Mouse (Mus musculus) intestine, embryonic 16.5 days (tissue): Measurements from ENCODE around the gene Zfp541. TPM values are rescaled to one million over a fixed set of nuclear protein-coding genes. Genes with fewer than 3 reads are reported as not detected.
A peak's percentile ranks its signal among the peaks of the same experiment; 100 is the strongest.

Experiments
- ATAC-seq: fragments of 200-750 bp; cut with Nextera tagmentation; 2 replicates; pipeline ENCODE4 v1.8.0; 2017; ENCODE audit warnings: moderate TSS enrichment, moderate library complexity
- H3K27ac ChIP-seq: fragments of 300-500 bp; sonication (generic); 2 replicates; pipeline ENCODE4 v1.5.1; 2014; ENCODE audit warnings: mild to moderate bottlenecking, low read length
- H3K27me3 ChIP-seq: fragments of 300-500 bp; sonication (generic); replicated peaks from 2 replicates; pipeline ENCODE4 v1.6.1; 2014; ENCODE audit warnings: low read length, control low read depth, mixed read lengths; ENCODE audit not compliant: control insufficient read depth, insufficient read depth
- H3K36me3 ChIP-seq: fragments of 300-500 bp; sonication (generic); 2 replicates; pipeline ENCODE4 v1.6.1; 2014; ENCODE audit warnings: low read length, control low read depth; ENCODE audit not compliant: control insufficient read depth, insufficient read depth
- H3K4me1 ChIP-seq: fragments of 300-500 bp; sonication (generic); 2 replicates; pipeline ENCODE4 v1.6.1; 2014; ENCODE audit warnings: low read length, control low read depth, mixed read lengths; ENCODE audit not compliant: control insufficient read depth, insufficient read depth
- H3K4me2 ChIP-seq: fragments of 300-500 bp; sonication (generic); 2 replicates; pipeline ENCODE4 v1.6.1; 2014; ENCODE audit warnings: low read depth, low read length, control low read depth
- H3K4me3 ChIP-seq: fragments of 300-500 bp; sonication (generic); 2 replicates; pipeline ENCODE4 v1.5.1; 2014; ENCODE audit warnings: mild to moderate bottlenecking, low read length
- H3K9ac ChIP-seq: fragments of 300-500 bp; sonication (generic); 2 replicates; pipeline ENCODE4 v1.6.1; 2014; ENCODE audit warnings: low read depth, low read length
- H3K9me3 ChIP-seq: fragments of 300-500 bp; sonication (generic); 2 replicates; pipeline ENCODE4 v1.6.1; 2016; ENCODE audit warnings: low read length, control low read depth; ENCODE audit not compliant: control insufficient read depth
- WGBS: fragments of 180-500 bp; shearing (Covaris S2); extraction: QIAGEN DNeasy Blood & Tissue Kit; methylation state at CpG from one replicate; pipeline ENCODE4 v1.1.7; 2014; 5-methylcytosine and 5-hydroxymethylcytosine counted together
- polyA plus RNA-seq: library from polyadenylated mRNA; unstranded; fragments of >200 nt; fragmentation: Nextera tagmentation; extraction: Ambion mirVana; gene quantifications from 2 replicates; pipeline ENCODE4 v1.2.1, GENCODE M21; 2015

The Zfp541 gene
- 0.07 and 0.21 TPM in 2 replicates for polyA plus RNA-seq

GRCm38 (mm10) chr7:16061219-16062098 lies at the start of gene Zfp541:
TSS of gene Zfp541 (plus strand) at chr7:16061814.
- Histone ChIP-seq H3K27me3 (peaks cover 10% of the 10 kb centered on the region), H3K9me3 (peaks cover 10% of the 10 kb centered on the region), H3K4me3 (peak within 1 kb of the TSS; percentile 20; the same call in 1 of the 2 replicates), H3K4me2 (peak within 1 kb of the TSS; percentile 14; the same call in 1 of the 2 replicates), H3K4me1 (no peaks in the 10 kb centered on the region), H3K36me3 (no peaks in the 10 kb centered on the region), H3K27ac (no peak within 1 kb of the TSS), H3K9ac (no peak within 1 kb of the TSS)
- ATAC-seq, result no peak
- 47% methylated on average over 68 of the region's 80 CpGs for WGBS

- no peak overlapping the region for H3K4me2 ChIP-seq
- no peak overlapping the region for H3K9ac ChIP-seq
- no peak overlapping the region for H3K27ac ChIP-seq
- H3K9me3 ChIP-seq, result no peaks in the 10 kb centered on the region
- H3K36me3 ChIP-seq, result no peaks in the 10 kb centered on the region
- no peak overlapping the region for H3K4me3 ChIP-seq
- WGBS, result 76% methylated on average over 11 of the region's 11 CpGs
- no peak for ATAC-seq
- no peaks in the 10 kb centered on the region for H3K27me3 ChIP-seq
- H3K4me1 ChIP-seq, result peaks cover 5% of the 10 kb centered on the region; the same call in 1 of the 2 replicates
Measured at GRCm38 (mm10) chr7:16012576-16013263, 48.9 kb upstream of the Zfp541 start.

- no peak overlapping the region for H3K4me3 ChIP-seq
- H3K9me3 ChIP-seq, result no peaks in the 10 kb centered on the region
- H3K4me1 ChIP-seq, result peaks cover 10% of the 10 kb centered on the region
- no peak for ATAC-seq
- H3K27ac ChIP-seq, result no peak overlapping the region
- no peak overlapping the region for H3K9ac ChIP-seq
- H3K27me3 ChIP-seq, result no peaks in the 10 kb centered on the region
- WGBS, result 81% methylated on average over 5 of the region's 5 CpGs
- no peaks in the 10 kb centered on the region for H3K36me3 ChIP-seq
- no peak overlapping the region for H3K4me2 ChIP-seq
Measured at GRCm38 (mm10) chr7:16013722-16014275, 47.8 kb upstream of the Zfp541 start.

GRCm38 (mm10) chr7:16014521-16015175 lies 47.0 kb upstream of the Zfp541 start:
- no peak overlapping the region for H3K4me3 ChIP-seq
- peaks cover 15% of the 10 kb centered on the region for H3K4me1 ChIP-seq
- H3K27ac ChIP-seq, result no peak overlapping the region
- no peaks in the 10 kb centered on the region for H3K27me3 ChIP-seq
- H3K36me3 ChIP-seq, result no peaks in the 10 kb centered on the region
- H3K9me3 ChIP-seq, result no peaks in the 10 kb centered on the region
- H3K9ac ChIP-seq, result no peak overlapping the region
- no peak overlapping the region for H3K4me2 ChIP-seq
- WGBS, result 87% methylated on average over 8 of the region's 8 CpGs
- ATAC-seq, result no peak

GRCm38 (mm10) chr7:16015384-16015783 lies 46.2 kb upstream of the Zfp541 start:
- Histone ChIP-seq H3K27ac (no peak overlapping the region), H3K4me3 (no peak overlapping the region), H3K9me3 (no peaks in the 10 kb centered on the region), H3K36me3 (no peaks in the 10 kb centered on the region), H3K27me3 (no peaks in the 10 kb centered on the region), H3K9ac (no peak overlapping the region), H3K4me1 (peaks cover 19% of the 10 kb centered on the region), H3K4me2 (no peak overlapping the region)
- WGBS, result 80% methylated on average over 5 of the region's 5 CpGs
- ATAC-seq, result no peak

DNA sequence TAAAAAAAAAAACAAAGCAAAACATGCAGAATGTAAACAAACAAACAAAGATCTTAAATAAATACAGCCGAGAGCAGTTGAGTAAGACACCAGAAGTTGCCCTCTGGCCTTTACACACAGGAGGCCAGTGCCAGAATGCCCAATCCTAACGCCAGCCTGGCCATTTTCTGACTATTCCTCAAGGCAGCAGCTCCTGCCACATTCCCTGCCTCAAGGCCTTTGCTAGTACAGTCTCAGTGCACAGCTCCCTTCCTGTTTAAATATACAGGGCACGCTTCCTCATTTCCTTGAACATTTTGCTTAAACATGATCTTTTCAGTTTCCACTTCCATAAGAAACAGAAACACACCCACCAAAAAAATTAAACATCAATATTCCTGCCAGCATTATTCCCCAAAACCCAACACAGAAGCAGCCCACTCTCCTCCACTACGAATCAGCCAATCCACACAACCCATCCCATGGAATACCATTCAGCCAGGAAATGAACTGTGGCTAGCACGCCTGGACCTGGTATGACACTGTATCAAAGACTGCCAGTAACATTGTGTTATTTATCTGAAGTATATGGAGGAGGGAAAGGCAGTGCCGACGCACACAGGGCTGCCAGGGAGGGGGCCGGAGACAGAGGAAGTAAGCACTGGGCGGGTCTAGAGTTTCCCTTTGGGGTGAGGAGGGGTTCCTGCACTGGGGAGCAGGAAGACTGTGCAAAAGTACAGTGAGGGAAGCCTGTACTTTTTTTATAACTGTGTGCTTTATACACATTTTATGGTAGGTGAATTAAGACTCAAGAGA lies 43.4 kb upstream of the Zfp541 start:
- Histone ChIP-seq H3K27me3 (no peaks in the 10 kb centered on the region), H3K4me2 (no peak overlapping the region), H3K27ac (peak overlapping the region; percentile 55), H3K36me3 (no peaks in the 10 kb centered on the region), H3K4me1 (peaks cover 21% of the 10 kb centered on the region), H3K9ac (no peak overlapping the region), H3K4me3 (no peak overlapping the region), H3K9me3 (no peaks in the 10 kb centered on the region)
- 62% methylated on average over 9 of the region's 9 CpGs for WGBS
- peak; percentile 30 for ATAC-seq

DNA sequence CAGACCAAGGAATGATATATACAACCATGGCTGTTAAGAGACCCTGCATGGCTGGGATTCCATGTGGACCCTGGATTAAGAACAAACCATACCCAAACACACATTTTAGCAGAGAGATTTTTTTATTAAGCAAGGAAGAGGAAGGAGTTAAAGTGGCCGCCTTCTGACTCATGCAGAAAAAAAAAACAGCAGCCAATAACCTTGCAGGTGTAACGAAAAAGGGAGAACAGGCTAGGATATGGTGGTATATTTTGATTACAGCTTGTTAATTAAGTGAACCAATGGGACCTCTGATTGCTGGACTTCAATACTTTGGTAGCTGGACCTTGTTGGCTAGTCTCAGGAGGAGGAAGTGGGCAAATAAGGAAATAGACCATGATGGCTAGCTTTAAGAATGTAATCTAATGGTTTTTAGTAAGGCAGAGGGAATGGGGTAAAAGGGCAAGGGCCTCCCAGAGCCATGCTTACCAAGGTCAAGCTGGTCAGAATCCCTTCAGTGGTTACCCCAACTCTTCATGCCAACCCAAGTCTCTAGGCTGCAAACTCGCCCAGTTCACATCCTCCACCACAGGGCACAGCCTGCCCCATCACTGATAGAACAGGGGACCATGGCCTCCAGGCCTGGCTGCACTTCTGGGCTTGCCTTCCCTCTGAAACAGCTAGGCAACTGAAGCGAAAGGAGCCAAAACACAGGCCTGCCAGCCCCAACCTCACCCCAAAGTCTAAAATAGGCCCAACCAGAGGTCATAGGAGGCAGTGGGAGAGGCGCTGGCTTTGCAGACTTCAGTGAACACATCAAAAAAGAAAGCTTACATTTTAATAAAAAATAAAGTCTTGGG lies 42.1 kb upstream of the Zfp541 start:
- ATAC-seq, result no peak
- Histone ChIP-seq H3K36me3 (no peaks in the 10 kb centered on the region), H3K9me3 (no peaks in the 10 kb centered on the region), H3K4me2 (no peak overlapping the region), H3K27me3 (no peaks in the 10 kb centered on the region), H3K9ac (no peak overlapping the region), H3K4me3 (no peak overlapping the region), H3K27ac (no peak overlapping the region), H3K4me1 (peaks cover 21% of the 10 kb centered on the region)
- 83% methylated on average over 5 of the region's 5 CpGs for WGBS

GRCm38 (mm10) chr7:16024603-16025222 lies 36.9 kb upstream of the Zfp541 start:
- no peak overlapping the region for H3K4me3 ChIP-seq
- peaks cover 14% of the 10 kb centered on the region for H3K4me1 ChIP-seq
- H3K27me3 ChIP-seq, result no peaks in the 10 kb centered on the region
- H3K27ac ChIP-seq, result no peak overlapping the region
- no peaks in the 10 kb centered on the region for H3K36me3 ChIP-seq
- 85% methylated on average over 8 of the region's 8 CpGs for WGBS
- H3K9me3 ChIP-seq, result no peaks in the 10 kb centered on the region
- ATAC-seq, result no peak
- no peak overlapping the region for H3K4me2 ChIP-seq
- H3K9ac ChIP-seq, result no peak overlapping the region
